Mouse (Mus musculus) monocyte, adult 5-6 weeks (primary cell): ENCODE data around the gene Cpne4. TPM values are rescaled to one million over a fixed set of nuclear protein-coding genes. Genes with fewer than 3 reads are reported as not detected.

ENCODE experiments used
- ATAC-seq: fragments of 153-309, 156-312 bp; replicated peaks from 2 replicates; pipeline ENCODE4 v1.8.0; 2017; ENCODE audit warnings: mild to moderate bottlenecking; ENCODE audit not compliant: low TSS enrichment, insufficient number of reproducible peaks, severe bottlenecking, poor library complexity, low FRiP score
- total RNA-seq: library from RNA; stranded (forward); fragments of 200-1000, 200-491, 200-594 nt; gene quantifications from 3 replicates; pipeline ENCODE4 v1.2.3, GENCODE M21; 2017

Gene Cpne4
- total RNA-seq, 1 experiment from 2014 or later, result not detected

- ATAC-seq, result no peak
Measured at GRCm38 (mm10) chr9:105080246-105080645, 533.2 kb downstream of the Cpne4 start.

Other genes starting within 250 kb of the Cpne4 start
- 3.9 to 15.1 TPM (median 12.7 TPM) in 3 replicates for gene Acpp, start 209.5 kb upstream of the Cpne4 start, total RNA-seq